Mouse (Mus musculus) kidney, adult 8-10 months (tissue): ENCODE results near the gene Calr4.

ENCODE experiments used
- DNase-seq, 2 experiments: peaks; one replicate each; pipeline ENCODE4 v3.0.0; 2022

Gene Calr4

GRCm38 (mm10) chr4:109279689-109280458 lies 45.6 kb downstream of the Calr4 start, which contains the start of gene Eps15:
Gene Eps15 (plus strand): TSS chr4:109280268.
- peak; percentile 90 to 94 for DNase-seq

DNA sequence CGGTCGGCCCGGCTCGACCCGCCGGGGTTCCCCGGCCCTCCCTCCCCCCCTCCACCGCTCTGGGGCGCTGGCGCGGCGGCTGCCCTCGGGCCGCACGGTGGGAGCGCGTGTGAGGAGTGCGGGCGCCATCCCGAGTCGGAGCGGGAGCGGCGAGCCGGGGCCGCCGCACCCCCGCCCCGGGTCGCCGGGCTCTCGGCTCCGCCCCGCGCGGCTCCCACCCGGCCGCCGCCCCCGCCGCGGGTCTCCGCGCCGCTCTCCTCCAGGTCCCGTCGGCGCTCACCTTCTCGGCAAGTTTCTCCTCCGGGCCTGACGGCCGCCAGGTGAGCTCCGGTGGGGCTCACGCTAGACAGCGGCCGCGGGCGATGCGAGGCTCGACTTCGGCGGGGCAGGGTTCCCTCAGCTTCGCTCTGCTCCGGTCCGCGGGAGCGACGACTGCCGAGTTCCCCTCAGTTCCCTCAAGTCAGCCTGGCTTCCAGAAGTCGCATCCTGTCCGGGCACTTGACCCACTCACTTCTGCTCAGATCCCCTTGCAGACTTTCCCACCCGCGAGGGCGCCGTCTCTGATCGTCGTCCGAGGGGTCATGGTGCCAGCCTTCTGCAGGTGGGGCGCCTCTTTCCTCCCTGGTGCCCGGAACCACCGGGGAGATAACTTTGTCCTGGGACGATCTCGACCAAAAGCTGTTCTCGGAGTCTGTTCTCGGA lies 46.3 kb downstream of the Calr4 start:
- DNase-seq, result peak; percentile 11 to 32

DNA sequence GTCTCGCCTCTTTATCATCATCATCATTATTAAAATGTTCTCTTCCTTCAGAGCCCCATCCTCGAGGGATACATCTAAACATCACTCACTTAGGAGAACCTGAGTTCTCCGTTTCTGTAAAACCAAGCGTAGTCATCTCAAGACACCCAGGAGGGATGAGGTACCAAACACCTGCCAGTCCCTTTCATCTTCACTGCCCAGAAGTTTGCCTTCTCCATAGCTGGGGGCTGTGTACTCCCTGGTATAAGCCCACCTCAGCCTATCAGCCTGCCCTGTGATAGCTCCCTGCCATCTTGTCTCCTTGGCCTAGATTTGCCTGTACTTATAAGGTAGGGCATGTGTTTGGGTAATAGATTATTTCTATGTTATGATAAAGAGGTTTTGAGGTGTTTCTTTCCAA lies 46.9 kb downstream of the Calr4 start:
- DNase-seq, result no peak

DNA sequence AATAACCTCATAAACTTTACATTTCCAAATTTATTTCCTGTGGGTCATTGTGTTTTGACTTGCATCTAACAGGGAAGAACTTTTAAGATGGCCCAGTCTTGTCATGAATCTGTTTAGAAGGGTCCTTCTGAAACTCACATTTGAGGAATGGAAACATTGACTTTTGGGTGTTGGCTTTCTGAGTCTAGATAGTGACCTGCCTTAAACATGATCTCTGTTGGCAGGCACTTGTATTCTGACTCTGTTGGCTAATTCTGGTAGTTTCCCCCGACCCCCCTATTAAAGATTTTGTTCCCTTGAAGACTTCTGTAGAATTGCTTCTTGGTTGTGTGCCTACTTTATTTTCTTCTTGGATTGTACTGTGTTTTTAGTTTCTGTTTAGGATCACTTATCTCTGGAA lies 47.7 kb downstream of the Calr4 start:
- DNase-seq, result no peak

- DNase-seq, result no peak
Observed at GRCm38 (mm10) chr4:109294629-109295028, 60.3 kb downstream of the Calr4 start.

DNA sequence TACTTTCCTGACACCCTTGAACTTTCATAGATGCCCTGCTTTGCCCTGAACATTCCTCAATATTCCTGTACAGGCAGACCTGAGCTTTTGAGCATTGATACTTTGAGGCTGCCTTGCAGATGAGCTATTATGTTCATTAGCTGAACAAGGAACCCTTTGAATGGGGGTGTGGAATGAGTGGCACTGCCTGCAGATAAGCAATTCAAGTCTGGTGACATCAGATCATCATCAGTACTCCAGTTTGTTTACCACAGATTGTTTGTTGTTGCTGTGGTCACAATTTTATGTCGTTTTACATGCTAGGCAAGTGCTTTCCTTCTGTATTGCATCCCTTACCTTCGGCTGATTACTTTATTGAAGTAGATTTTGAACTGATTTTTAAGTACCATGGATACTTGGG lies 62.2 kb downstream of the Calr4 start:
- DNase-seq, result no peak

DNA sequence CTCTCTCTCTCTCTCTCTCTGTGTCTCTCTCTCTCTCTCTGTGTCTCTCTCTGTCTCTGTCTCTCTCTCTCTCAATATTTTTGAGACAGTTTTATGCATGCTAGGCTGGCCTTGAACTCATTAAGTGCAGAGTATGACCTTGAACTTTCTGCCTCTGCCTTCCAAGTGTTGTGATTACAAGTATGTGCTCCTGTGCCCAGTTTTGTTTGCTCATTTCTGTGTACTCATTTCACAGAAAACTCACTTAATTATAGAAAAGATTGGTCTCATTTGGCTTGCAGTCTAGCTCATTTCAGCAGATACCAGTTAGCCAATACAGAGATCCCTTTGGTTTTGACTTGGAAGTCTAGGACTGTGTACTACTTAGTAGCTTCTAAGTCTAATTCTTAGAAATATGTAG lies 64.9 kb downstream of the Calr4 start:
- DNase-seq, result no peak
